Mouse (Mus musculus) kidney, embryonic 14.5 days (tissue): ENCODE measurements around the gene Ttn. TPM values are rescaled to one million over a fixed set of nuclear protein-coding genes. Genes with fewer than 3 reads are reported as not detected.
"Not testable (repeated sequence)": the region's sequence is repeated elsewhere in the genome, so short reads cannot be mapped to it uniquely, and the experiment has no call there.

Experiments
- ATAC-seq: fragments of 200-750 bp; cut with Nextera tagmentation; 2 replicates; pipeline ENCODE4 v1.8.0; 2017; ENCODE audit warnings: moderate number of reproducible peaks, mild to moderate bottlenecking, moderate TSS enrichment, moderate library complexity; ENCODE audit not compliant: low FRiP score, low TSS enrichment
- H3K27ac ChIP-seq: fragments of 300-500 bp; sonication (generic); 2 replicates; pipeline ENCODE4 v1.5.1; 2014; ENCODE audit warnings: low read depth, mild to moderate bottlenecking, low read length, moderate library complexity, mixed read lengths
- H3K27me3 ChIP-seq: fragments of 300-500 bp; sonication (generic); 2 replicates; pipeline ENCODE4 v1.6.1; 2014; ENCODE audit warnings: mild to moderate bottlenecking, low read length; ENCODE audit not compliant: control insufficient read depth, insufficient read depth
- H3K36me3 ChIP-seq: fragments of 300-500 bp; sonication (generic); 2 replicates; pipeline ENCODE4 v1.6.1; 2014; ENCODE audit warnings: low read length, mixed read lengths; ENCODE audit not compliant: control insufficient read depth, insufficient read depth
- H3K4me1 ChIP-seq: fragments of 300-500 bp; sonication (generic); 2 replicates; pipeline ENCODE4 v1.6.1; 2014; ENCODE audit warnings: low read length, mixed read lengths; ENCODE audit not compliant: control insufficient read depth, insufficient read depth
- H3K4me2 ChIP-seq: fragments of 300-500 bp; sonication (generic); replicated peaks from 2 replicates; pipeline ENCODE4 v1.6.1; 2014; ENCODE audit warnings: low read depth, mild to moderate bottlenecking, low read length
- H3K4me3 ChIP-seq: fragments of 300-500 bp; sonication (generic); 2 replicates; pipeline ENCODE4 v1.5.1; 2014; ENCODE audit warnings: mild to moderate bottlenecking, low read length
- H3K9ac ChIP-seq: fragments of 300-500 bp; sonication (generic); 2 replicates; pipeline ENCODE4 v1.6.1; 2014; ENCODE audit warnings: low read depth, mild to moderate bottlenecking, low read length, moderate library complexity
- H3K9me3 ChIP-seq: fragments of 300-500 bp; sonication (generic); 2 replicates; pipeline ENCODE4 v1.6.1; 2016; ENCODE audit warnings: low read length; ENCODE audit not compliant: control insufficient read depth
- WGBS: fragments of 180-500 bp; shearing (Covaris S2); extraction: QIAGEN DNeasy Blood & Tissue Kit; methylation state at CpG from one replicate; pipeline ENCODE4 v1.1.7; 2014; 5-methylcytosine and 5-hydroxymethylcytosine counted together
- polyA plus RNA-seq: library from polyadenylated mRNA; unstranded; fragments of >200 nt; fragmentation: Nextera tagmentation; extraction: Ambion mirVana; gene quantifications from 2 replicates; pipeline ENCODE4 v1.2.1, GENCODE M21; 2014

Ttn gene
- 0.23 and 0.64 TPM in 2 replicates for polyA plus RNA-seq

DNA sequence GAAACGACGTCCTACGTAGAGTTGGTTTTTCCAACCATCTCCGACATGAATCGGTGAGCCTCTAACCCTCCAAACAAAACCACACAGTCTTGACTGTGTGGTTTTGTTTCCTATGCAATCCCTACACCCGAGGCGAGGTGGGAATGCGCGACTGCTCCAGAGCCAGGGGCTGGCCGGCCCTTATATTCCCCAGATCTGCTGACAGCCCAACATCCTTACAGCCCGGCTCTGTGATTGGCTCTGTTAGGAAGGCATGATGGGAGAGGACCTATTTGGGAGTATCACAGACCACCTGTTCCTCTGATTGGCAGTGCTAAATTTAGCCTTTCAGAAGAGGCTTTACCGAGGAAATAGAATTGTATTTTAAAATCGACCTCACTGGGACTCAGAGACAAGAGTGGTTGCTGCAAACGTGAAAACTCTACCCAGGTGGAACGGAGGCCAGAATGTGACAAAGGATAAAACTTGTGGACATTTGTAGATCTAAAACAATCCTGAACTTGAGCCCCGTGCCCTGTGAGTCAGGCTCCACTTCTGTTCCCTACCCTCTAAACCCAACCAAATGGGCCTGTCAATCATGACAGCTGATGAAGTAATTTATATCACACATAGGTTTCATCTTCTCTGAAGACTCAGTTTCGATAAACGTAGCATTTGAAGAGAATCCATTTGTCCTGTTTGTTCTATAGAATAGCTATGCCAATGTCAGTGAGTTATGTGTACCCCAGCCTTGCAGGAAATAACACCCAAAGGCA lies at the start of gene Ttn:
Gene Ttn (minus strand): TSS at position 157 of the 755 bp plus-strand sequence.
- no peak for ATAC-seq
- Histone ChIP-seq H3K4me3 (no peak within 1 kb of the TSS), H3K27me3 (no peaks in the 10 kb centered on the region), H3K4me1 (no peaks in the 10 kb centered on the region), H3K9ac (no peak within 1 kb of the TSS), H3K4me2 (no peak within 1 kb of the TSS), H3K27ac (no peak within 1 kb of the TSS), H3K9me3 (no peaks in the 10 kb centered on the region), H3K36me3 (no peaks in the 10 kb centered on the region)
- WGBS = 85% methylated on average over 18 of the region's 18 CpGs

DNA sequence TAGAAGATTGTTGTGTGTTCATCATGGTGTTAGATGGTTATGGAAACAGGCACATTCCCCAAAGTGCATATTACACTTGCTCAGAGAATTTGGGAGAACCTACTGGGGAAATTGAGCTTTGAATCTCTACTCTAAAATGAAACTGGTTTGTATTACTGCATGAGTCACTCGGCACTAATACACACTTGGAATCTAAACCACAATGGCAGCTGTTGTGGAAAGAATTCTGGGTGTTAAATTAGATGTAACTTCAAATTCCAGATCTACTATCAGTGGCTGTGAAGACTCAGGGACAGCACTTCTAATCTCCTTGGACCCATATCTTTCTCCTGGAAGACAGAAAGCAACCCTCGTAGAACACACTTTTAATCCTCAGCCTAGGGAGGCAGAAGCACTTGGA lies 38.3 kb upstream of the Ttn start:
- WGBS = 94% methylated on average over 2 of the region's 2 CpGs
- Histone ChIP-seq H3K27me3 (no peaks in the 10 kb centered on the region), H3K4me3 (no peak overlapping the region), H3K4me2 (no peak overlapping the region), H3K9me3 (no peaks in the 10 kb centered on the region), H3K36me3 (no peaks in the 10 kb centered on the region), H3K9ac (no peak overlapping the region), H3K4me1 (no peaks in the 10 kb centered on the region), H3K27ac (no peak overlapping the region)
- ATAC-seq = no peak

DNA sequence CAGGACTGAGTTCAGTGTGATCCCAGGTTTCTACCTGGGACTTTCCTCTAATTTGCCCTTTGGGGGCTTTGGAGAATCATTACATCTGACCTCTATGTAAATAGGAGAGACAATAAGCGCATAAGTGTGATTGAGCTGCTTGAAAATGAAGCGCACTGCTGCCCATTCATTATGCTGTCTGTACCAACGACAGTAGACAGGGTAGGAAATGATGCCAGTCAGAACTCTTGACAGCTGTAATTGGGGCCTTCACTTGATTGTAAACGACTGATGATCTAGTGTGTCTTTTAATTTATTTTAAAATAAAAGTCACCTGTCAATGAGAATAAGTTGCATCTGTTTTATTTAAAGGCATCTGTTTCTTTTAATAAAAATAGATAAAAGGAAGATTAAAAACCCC lies 35.4 kb upstream of the Ttn start:
- H3K27ac ChIP-seq = no peak overlapping the region
- no peak overlapping the region for H3K4me3 ChIP-seq
- no peak overlapping the region for H3K4me2 ChIP-seq
- no peak overlapping the region for H3K9ac ChIP-seq
- 70% methylated on average over 4 of the region's 4 CpGs for WGBS
- no peaks in the 10 kb centered on the region for H3K4me1 ChIP-seq
- H3K36me3 ChIP-seq = no peaks in the 10 kb centered on the region
- no peaks in the 10 kb centered on the region for H3K27me3 ChIP-seq
- no peaks in the 10 kb centered on the region for H3K9me3 ChIP-seq
- no peak for ATAC-seq

DNA sequence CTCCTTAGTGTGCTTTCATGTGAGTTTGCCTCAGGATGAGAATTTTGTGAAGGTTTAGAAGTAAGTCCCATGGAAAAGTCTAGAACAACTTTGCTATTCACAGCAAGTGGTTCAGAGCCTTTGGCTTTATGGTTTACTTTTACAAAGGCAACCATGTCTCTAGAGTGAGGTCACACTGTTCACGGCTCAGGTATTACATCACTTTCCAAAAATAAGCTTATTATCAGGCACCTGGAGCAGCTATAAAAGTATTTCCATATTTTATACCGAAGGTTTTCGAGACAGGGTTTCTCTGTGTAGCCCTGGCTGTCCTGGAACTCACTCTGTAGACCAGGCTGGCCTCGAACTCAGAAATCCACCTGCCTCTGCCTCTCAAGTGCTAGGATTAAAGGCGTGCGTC lies 31.1 kb upstream of the Ttn start:
- H3K4me3 ChIP-seq, H3K27me3 ChIP-seq, H3K4me1 ChIP-seq, H3K9me3 ChIP-seq, ATAC-seq, H3K4me2 ChIP-seq, H3K9ac ChIP-seq, H3K36me3 ChIP-seq, H3K27ac ChIP-seq: not testable (repeated sequence)
- 95% methylated on average over 6 of the region's 6 CpGs for WGBS

DNA sequence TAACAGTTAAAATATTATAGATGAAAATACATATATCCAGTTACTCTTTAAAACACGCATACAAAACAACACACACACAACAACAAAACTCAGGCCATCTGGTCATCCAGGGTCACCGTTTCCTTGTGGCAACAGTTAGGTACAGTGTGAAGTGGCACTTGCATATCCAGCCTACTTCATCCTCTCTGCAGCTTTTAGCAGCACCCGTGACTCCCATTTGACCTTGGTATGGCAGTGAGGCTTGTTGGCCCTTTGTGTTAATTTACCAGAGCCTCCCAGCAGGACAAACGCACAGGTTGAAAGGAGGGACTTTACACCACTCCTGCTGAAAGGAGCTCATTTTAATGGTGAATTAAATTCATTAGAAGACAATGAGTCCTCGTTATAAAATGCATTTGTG lies 29.6 kb upstream of the Ttn start:
- Histone ChIP-seq H3K9me3 (no peaks in the 10 kb centered on the region), H3K4me1 (no peaks in the 10 kb centered on the region), H3K4me3 (no peak overlapping the region), H3K27ac (no peak overlapping the region), H3K36me3 (no peaks in the 10 kb centered on the region), H3K4me2 (no peak overlapping the region), H3K9ac (no peak overlapping the region), H3K27me3 (no peaks in the 10 kb centered on the region)
- 75% methylated on average over 5 of the region's 5 CpGs for WGBS
- no peak for ATAC-seq

DNA sequence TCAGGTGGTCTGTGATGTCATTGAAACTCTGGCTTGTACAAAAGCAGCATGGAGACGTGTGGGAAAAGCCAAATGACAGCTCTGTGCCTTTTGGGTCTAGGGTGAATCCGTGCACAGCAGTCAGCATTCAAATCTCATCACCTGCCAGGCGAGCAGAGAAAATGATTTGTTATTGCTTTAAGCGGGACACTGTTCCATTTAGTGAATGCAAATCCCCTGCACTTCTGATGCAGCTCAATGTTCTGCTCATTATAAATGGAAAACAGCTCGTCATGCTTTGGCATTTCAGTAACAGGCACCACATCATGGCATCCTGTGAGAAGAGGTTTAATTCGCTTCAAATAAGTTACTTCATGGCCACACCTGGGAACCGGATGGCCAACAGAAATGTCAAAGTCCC lies 24.7 kb upstream of the Ttn start:
- no peak for ATAC-seq
- no peaks in the 10 kb centered on the region for H3K4me1 ChIP-seq
- no peaks in the 10 kb centered on the region for H3K27me3 ChIP-seq
- H3K4me3 ChIP-seq = no peak overlapping the region
- H3K9ac ChIP-seq = no peak overlapping the region
- H3K4me2 ChIP-seq = no peak overlapping the region
- 85% methylated on average over 7 of the region's 7 CpGs for WGBS
- H3K36me3 ChIP-seq = no peaks in the 10 kb centered on the region
- no peak overlapping the region for H3K27ac ChIP-seq
- no peaks in the 10 kb centered on the region for H3K9me3 ChIP-seq

DNA sequence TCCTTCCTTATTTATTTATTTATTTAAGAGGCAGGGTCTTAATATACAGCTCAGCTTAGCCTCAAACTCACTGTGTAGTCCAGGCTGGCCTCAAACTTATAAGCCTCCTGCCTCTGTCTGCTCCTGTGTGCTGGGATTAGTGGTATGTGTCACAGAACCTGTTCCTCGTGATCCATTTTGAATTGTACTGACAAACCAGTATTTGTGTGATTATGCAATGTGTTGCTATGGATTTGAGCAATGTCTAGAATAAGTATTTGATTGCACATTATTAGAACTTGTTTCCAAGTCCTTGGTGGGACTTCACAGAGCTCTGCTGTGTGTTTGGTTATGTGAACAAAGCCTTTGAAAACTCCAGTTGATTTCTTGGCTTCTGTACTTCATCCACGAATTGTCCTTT lies 20.8 kb upstream of the Ttn start:
- WGBS = 85% methylated on average over 2 of the region's 2 CpGs

DNA sequence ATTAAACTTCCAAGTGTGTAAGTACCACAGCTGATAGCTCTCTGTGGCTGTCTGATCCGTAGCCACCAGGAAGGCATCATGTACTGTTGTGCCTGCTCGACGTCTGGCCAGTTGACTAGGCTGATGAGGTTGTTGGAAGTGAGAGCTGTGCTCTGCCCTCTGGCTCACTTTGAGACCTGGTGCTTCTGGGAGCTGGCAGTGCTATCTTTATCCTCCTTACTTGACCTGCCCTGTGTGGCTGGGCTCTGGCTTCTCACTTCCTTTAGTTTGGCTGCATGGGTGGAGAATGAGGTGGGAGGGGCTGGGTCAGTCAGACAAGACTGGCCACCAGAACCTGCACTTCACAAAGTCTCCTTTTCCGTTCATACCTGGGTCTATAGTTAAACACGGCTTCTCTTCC lies 16.0 kb upstream of the Ttn start:
- whole genome bisulfite sequencing = 57% methylated on average over 5 of the region's 5 CpGs
- Histone ChIP-seq H3K4me3 (no peak overlapping the region), H3K9ac (no peak overlapping the region), H3K36me3 (no peaks in the 10 kb centered on the region), H3K9me3 (no peaks in the 10 kb centered on the region), H3K4me2 (no peak overlapping the region), H3K27me3 (no peaks in the 10 kb centered on the region), H3K27ac (no peak overlapping the region), H3K4me1 (no peaks in the 10 kb centered on the region)
- no peak for ATAC-seq

More for the DNA sequence above, 20.8 kb upstream of the Ttn start:
- no peak overlapping the region for H3K27ac ChIP-seq
- H3K4me3 ChIP-seq = no peak overlapping the region
- H3K4me2 ChIP-seq = no peak overlapping the region
- H3K9me3 ChIP-seq = no peaks in the 10 kb centered on the region
- no peak for ATAC-seq
- no peak overlapping the region for H3K9ac ChIP-seq
- no peaks in the 10 kb centered on the region for H3K4me1 ChIP-seq
- H3K27me3 ChIP-seq = no peaks in the 10 kb centered on the region
- no peaks in the 10 kb centered on the region for H3K36me3 ChIP-seq

DNA sequence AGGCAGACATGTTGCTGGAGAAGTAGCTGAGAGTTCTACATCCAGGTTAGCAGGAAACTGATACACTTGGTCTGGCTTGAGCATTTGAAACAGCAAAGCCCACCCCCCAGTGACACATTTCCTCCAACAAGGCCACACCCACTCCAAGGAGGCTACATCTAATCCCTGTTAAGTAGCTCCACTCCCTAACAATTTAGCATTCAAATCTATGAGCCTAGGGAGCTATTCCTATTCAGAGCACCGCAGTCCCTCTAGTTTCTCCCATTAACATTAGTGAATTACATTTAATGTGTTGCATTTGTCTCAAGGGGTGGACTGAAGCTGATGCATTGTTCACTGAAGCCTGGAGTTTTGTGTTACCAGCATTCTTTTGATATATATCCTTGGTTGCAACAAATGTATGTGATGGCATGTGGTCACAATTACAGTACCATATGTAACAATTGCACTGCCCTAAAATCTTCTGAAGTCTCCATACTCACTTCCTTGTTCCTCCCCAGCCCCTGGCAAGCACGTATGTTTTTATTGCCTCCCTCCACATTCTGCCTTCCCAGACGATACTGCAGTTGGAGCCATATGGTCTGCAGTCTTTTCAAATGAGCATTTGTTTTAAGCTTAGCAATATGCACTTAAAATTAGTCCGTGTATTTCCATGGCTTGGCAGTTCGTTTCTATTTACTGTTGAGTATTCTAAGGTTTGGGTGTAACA lies 10.3 kb upstream of the Ttn start:
- no peaks in the 10 kb centered on the region for H3K4me1 ChIP-seq
- H3K9ac ChIP-seq = no peak overlapping the region
- H3K36me3 ChIP-seq = no peaks in the 10 kb centered on the region
- H3K9me3 ChIP-seq = no peaks in the 10 kb centered on the region
- 63% methylated on average over 5 of the region's 5 CpGs for WGBS
- H3K27me3 ChIP-seq = no peaks in the 10 kb centered on the region
- no peak overlapping the region for H3K4me2 ChIP-seq
- H3K27ac ChIP-seq = no peak overlapping the region
- no peak overlapping the region for H3K4me3 ChIP-seq
- no peak for ATAC-seq
